Mouse (Mus musculus): ENCODE measurements around the gene Rbpj.

Rbpj gene

DNA sequence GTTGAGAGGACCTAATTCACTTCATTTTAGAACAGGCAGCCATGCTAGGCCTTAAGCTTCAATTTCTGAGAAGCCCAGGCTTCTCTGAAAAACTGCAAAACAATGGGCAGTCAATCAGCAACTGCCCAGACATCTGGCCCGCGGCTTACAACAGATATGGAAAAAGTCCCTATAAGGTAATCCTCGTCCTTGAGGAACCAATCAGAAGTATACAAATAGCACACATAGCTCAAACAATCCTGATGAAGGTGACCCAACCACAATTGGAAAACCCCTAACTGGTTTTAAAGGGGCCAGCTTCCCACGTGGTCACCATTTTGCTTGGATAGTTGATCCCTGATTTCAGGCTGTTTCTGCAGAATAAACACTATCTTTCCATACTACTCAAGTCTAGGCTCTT lies 89.0 kb downstream of the Rbpj start:
- no peak for DNase-seq

DNA sequence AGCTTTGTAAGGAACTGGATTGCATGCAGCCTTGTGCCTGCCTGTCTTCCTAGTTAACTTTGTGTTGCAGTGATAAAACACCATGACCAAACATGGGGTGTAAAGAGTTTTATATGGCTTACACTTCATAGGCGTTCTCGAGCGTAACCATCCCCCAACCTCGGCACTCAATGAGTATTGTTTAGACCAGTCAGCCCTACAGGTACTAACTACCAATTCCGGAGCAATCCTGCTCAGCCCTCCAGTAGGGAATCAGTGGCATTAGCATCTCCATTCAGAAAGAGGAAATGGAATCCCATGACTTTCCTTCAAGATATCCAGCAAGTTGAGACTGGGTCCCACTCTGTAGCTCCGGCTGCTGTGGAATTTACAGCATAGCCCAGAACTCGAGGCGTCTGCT lies 89.5 kb downstream of the Rbpj start:
- no peak for DNase-seq

DNA sequence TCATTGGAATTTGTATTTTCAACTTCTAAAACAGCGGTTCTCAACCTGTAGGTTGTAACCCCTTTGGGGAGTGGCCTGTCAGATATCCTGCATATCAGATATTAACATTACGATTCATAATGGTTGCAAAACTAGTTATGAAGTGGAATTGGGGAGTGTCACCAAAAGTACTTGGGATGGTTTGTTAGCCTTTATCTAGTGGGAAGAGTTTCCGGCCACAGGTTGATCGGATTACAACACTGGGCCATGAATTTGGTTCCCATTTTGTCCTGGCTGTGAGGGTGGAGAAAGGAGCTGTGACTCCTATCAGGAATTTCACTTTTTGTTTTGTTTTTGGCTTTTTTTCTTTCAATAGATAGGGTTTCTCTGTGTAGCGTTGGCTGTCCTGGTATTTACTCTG lies 90.0 kb downstream of the Rbpj start:
- no peak for DNase-seq

DNA sequence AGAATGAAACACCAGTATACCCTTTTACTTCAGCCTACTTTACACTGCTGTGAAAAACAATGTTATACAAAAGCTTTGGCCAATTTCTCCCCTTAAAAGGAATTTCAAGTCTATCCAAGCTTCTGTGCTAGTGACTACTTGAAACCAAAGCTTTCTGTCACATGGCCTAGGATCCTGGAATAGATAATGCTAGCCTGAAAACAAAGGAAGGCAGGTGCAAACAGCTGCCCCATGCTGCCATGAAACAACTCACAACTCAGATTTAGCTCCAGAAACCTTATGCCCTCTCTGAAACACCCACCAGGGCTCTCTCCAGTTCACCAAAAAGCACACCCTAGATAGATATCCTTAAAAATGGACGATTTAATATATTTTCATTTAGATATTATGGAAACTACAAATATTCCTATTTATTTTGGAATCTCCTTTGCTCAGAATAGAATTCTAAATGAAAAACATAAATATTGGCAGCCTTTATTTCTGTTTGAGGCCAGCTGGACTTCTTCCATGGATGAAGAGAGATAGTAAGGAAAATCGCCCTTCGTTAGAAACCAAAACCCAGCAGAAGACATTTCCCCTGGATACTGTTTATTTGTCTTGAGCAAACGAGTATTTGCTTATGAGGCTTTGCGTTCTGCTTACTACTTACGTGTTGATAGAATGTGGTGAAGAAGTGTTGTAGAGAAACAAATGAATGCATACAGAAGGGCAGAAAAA lies 91.8 kb downstream of the Rbpj start:
- no peak for DNase-seq

DNA sequence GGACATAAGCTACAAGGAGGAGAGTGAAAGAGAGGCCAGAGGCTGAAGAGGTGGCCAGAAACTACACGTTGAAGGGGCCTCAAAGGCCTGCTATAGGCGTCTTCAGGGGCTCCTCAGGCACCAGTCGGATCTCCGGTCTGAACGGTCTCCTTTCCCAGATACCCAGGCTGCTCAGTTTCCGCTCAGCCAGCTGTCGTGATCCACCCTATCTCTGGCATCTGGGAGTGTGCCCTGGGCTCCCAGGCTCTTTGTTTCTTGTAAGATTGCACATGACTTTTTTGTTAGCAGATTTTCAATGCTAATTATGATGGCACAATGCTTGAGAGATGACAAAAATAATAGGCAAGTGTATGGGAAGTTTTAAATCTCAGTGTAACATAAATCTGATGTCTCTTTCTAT lies 95.2 kb downstream of the Rbpj start:
- no peak for DNase-seq

DNA sequence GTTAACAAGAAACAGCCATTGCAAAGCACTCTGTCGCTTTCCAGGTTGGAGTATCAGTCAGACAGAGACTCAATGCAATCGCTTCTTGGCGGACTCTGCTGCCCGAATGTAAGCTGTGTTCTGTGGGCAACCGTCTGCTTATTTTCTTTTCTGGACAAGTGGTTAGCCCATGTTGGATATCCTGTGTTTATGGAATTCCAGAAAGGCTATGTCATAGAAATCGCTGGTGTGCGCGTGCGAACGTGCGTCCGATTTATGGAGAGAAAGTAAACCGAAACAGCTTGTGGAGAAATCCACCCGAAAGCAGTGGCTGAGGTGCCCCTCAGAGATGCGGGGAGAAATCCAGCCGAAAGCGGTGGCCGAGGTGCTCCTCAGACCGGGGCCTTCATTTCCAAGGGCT lies 98.4 kb downstream of the Rbpj start:
- no peak for DNase-seq

DNA sequence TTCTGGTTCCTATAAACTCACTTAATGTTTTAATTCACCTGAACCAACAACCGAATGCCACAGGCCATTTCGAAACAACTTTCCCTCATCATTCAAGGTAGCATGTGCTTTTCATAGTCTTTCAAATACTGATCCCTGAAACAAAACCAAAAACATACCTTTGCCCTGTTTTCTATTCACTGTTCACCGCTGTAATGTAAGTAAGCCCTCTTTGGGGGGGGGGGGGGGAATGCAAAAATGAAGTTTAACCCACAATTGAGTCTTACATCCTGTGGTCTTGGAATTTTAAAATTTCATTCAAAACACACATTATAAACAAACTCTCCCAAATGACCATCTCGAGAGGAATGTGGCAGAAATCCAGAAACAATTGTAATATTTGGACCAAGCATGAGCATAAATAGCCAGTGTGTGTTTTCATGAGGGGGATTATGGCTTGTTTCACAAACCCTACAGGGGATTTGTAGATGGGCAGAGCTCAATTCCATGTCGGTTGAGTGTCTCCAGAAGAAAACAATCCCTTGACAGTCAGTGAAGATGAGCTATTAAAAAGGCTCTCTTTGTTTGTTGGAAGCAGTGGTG lies 99.4 kb downstream of the Rbpj start:
- DNase-seq: no peak

DNA sequence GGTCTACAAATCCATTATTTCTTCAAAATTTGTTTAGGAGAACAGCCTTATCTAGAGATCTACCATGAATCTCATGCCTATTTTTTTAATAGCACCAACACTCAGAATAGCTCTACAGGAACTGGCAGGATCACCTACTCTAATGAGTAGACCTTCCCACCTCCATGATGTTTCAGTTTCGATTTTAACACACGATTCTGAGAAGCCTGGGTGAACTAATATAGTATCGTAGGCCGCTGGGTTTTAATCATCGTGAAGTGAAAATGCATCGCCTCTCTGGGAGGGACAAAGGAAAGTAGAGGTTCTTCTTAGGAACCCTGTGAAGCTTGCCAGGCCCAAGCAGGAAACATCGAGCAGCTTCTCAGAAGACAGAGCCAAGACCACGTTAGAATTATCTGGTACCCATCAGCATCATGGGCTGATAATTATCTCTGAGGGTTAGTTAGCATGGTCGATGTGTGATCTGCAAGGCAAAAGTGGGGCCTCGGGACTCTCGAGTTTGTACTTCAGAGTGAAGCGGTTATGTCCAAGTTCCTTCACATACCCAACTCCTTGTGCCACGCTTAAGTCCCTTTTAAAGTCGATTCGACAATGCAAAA lies 100.6 kb downstream of the Rbpj start:
- DNase-seq: no peak

DNA sequence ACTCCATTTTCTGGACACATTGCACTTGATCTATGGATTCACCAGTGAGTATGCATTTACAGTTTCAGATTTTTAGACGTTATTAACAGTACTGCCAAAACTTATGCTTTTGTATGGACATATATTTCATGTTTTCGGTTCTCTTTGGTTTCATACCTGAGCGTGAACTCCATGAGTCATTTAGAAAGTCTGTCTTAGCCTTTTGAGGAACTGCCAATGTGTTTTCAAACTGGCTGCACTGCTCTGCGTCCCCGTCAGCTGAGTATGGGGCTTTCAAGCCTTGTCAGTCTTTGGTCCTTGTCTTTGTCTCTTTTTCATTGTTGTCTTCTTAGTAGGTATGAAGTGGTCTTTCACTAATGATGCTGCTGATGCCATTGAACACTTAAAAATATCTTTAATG lies 106.5 kb downstream of the Rbpj start:
- no peak for DNase-seq

DNA sequence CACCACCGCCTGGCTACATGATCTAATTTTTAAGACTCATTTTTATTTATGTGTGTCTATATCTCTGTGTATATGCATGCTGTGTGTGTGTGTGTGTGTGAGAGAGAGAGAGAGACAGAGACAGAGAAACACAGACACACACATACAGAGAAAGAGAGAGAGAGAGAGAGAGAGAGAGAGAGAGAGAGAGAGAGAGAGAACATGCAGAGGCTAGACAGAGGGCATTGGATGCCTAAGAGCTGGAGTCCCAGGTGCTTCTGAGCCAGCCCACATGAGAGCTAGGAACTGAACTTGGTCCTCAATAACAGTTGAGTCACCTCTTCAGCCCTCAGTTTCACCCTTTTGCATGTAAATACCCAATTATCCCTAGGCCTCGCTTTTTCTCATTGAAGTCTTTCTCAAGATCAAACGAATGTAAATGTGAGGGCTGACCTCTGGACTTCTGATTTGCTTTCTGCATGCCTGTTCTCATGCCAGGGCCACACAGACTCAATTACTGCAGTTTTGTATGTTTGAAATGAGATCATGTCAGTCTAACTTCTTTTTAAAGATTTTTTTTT lies 109.0 kb downstream of the Rbpj start:
- no peak for DNase-seq

DNA sequence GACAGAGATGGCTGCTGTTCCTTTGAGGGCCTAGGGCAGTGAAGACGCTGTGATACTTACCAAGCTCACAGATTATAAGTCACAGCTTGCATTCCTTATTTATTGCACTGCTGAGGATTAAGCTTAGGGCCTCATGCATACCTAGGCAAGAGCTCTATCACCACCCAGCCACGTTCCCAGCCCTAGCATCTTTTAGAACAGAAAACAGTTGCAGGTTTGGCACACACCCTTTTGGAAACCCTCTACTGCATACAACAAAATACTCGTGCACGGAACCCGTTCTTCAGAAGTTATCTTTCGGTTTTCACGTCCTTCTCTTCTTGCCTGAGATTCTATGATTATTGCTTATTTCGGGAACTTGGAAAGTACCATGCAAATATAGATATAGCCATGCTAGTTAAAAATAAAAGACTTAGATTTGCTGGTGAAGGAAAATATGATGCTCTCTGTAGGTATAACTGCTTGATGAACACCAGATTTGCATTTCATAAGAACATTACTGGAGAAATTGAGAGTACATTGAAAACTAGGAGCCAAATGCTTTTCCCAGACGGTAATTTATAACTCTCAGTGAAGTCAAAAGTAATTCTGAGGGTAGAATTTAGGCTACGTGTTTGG lies 111.4 kb downstream of the Rbpj start:
- no peak for DNase-seq

DNA sequence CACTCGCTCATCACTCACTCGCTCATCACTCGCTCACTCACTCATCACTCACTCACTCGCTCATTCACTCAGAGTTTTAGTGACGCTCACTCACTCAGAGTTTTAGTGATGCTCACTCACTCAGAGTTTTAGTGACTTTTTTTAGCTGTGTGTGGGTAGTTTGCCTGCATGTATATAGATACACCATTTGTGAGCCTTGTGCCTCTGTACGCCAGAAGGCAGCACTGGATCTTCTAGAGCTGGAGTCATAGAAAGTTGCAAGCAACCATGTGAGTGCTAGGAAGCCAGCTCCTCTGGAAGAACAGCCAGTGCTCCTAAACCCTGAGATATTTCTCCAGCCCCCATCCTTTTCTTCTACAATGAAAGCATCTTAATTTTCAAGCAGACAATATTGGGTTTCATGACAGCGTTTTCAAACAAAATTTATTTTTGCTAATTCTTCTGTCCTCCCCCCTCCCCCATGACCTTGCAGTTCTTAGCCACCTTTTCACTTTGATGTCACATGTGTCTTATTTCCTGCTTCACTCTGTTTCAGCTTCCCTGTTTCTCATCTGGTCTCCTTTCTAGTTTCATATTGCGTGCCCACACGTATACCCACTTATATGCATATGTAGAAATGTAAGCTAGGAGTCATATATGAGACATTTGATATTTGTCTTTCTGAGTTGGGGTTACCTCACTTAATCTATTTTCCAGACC lies 118.3 kb downstream of the Rbpj start:
- DNase-seq: no peak

DNA sequence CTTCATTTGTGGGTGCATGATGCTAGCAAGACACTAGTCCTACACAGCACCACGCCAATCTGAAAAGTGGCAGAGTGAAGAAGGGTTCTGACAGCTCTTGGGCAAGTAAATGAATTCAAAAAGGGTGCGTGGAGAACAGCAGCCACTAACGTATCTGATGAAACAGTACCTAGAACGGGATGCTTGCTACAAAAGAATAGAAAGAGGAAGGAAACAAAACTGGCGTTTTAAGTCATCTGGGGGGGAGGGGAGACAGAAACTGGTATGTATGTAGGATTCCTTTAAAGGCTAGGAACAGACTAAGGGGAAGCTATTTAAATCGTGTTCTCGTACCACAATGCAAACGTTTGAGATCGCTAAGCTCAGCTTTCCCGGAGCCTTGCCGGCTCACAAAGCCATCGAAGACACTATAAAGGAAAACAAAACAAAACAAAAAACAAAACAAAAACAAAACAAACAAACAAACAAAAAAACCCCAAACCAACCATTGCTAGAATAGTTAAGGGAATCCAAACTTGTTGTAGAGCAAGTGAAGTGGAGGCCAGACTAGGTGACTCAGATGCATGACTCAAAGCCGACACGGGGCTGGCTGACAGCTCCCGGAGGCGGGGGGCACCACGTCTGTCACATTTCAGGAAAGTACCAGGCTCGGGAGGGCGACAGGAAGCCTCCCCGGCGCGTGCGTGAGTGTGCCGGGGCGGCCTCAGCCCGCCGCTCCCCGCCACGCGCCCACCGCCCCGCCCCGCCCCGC lies 122.6 kb downstream of the Rbpj start:
- DNase-seq: peak; percentile 35

DNA sequence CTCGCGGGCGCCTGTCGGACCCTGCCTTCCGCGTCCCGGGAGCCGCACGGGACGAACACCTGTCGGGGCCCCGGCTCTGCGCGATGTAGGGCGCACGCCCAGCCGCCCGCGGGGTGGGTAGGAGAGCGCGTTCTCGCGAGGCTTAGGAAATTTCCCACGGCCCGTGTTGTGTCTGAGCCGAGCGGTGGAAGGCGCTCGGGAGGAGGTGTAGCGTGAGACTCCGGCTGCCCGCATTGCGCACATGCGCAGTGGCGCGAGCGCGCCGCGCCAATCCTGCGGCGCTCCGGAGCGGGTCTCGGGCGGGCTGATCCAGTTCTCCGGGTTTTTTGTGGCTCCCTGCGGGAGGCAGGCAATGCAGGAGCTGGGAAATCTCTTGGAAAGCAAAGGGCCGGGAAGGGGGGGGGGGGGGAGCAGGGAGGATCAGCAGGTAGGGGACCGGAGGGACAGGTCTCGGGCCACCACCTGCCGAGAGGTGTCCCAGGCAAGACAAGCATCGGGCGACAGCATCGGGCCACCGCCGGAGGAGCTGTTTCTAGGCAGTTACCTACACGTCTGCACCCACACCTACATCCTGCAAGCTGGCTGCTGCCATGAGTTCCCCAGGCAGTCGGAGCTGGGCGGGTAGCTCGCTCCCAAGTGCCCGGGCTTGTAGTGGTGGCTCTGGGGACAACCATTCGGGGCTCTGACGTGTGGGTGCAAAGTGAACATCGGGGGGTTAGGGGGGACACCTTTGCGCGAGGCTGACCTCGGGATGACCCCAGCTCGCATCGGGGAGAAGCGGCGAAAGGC lies 123.4 kb downstream of the Rbpj start:
- peak; percentile 99 for DNase-seq

DNA sequence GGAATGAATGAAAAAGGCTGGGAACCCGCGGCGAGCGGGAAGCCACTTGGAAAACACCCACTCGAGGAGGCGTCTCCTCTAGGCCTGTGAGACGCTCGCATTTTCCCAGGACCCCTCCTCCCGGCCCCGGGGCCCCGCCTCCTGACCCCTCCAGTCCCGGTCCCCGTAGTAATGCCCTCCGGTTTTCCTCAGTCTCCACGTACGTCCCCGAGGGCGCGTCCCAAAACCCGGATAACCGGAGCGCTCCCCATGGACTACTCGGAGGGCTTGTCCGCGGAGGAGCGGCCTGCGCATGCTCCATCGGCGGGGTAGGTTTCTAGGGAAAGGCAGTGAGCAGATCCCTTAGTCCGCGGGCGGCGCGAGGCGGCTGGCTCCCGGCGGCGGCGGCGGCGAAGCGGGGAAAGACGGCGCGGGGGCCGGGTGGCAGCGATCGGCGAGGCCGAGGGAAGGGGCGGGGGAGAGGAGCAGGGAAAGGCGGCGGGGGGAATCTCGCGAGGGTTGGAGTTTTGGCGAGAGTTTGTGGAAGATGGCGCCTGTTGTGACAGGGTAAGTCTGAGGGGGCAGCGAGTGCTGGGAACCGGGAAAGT lies 124.3 kb downstream of the Rbpj start:
- DNase-seq: peak; percentile 100

DNA sequence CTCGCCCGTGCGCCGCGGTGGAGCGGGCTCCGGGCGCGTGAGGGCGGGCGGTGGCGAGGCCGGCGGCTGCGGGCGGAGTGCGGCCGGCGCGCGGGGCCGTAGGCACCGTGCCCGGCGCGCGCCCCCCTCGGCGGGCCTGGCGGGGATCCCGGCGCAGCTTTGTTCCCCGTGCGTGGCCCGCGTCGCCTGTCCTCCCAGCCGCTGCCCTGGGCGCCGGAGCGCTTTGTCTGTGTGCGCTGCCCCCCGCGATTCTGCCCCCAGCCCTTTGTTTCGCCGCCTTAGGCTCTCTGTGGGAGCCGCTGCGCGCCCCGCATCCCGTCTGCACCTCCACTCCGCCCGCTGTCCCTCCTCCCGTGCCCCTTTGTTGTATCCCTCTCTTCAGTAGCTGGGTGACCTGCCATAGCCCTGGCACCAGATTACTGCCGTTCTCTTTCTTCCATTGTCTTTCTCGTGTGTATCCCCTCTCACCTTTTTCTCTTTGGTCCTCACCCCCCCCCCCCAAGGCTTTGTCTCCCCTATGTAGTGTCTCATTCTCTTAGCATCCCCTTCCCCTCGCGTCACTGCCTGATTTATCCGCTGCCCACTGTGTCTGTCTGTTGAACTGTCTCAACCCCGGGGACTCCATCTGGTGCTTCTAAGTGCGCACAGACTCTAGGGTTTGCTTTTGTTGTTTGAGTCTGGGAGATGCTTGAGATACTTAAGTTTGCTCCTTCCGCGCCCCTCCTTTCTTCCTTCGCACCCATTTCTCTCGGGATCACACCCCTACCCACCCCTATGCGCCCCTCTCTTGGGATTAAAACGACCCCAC lies 125.1 kb downstream of the Rbpj start:
- DNase-seq: peak; percentile 75

DNA sequence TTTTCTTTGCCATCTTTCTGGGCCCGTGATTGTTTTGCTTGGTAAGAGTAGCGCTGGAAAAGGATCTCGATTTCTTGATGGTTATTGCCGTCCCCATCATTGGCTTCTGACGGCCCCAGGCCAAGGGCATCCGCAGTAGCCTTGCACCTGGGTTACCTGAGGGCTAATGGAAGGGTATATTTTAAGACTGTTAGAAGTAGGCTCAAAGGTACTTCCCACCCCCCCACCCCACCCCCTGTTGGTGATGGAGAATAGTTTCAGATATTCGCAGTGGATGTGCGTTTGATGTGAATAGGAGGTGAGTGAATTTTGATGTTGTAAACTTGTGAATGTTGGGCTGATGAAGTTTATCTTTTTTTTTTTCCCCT lies 125.7 kb downstream of the Rbpj start:
- DNase-seq: no peak

DNA sequence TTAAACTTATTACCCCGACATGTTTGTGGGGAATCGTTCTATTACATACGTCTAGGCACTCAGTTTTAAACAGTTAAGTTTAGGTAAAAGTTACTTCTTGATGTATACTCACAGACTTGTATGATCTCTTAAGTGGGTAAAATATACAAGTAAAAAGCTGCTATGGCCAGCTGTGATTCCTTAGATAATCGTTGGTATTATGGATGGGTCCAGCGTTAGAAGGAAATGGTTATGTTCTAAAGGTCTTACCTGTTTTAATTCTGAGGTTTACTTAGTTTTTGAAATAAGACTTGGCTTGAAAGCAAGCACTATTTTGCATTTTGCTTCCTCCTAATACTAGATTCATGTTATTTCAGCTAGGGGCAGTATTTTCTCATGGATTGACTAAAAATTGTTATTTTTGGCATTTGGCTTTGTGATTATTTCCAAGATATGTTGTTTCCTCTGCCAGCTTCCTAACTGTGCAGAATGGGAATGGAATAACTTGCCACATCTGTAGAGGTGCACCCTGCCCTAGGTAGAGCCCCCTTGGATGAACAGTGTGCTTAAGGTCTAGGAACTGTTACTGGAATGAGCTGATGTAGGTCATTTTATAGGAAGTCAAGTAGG lies 127.2 kb downstream of the Rbpj start:
- no peak for DNase-seq

DNA sequence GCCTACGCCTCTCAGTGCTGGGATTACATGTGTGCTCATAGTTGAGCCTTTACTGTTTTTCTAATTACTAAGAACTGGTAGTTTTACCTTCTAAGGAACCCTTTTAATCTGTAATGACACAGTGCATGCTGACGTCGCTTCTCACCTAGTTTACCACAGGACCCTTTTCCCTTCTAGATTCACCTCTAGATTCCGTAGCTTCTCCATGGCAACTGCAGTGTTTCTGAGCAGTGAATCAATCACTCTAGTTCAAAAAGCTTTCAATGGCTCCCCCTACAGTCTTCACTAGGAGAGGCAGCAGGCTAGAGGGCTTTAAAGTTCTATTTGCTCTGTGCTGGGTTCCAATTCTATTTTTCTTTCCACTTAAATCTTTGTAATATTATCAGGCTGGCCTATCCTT lies 128.3 kb downstream of the Rbpj start:
- peak; percentile 21 for DNase-seq

DNA sequence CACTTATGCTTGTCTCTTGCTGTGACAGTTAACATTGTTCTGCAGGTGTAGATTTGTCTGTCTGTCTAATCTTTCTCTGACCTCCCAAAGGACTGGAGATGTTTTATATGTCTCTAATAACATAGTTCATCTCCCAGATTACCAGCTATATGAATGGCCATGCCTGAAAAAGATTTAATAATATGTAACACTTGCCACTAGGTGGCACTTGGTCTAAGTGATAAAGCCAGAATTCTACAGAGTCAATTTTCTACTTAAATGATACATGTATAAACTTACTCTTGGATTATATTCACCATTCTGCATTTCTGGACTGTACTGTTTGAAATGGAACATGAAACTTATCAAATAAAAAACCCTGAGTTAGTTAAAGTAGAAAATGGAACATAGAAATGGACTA lies 132.6 kb downstream of the Rbpj start:
- DNase-seq: no peak
